Mouse (Mus musculus): ENCODE results near the gene Pcmt1.

The Pcmt1 gene

GRCm38 (mm10) chr10:7680731-7681301, at the start of gene Pcmt1, which contains the start of gene Lats1:
Pcmt1 (minus strand) TSS chr10:7681136.
Lats1 (plus strand) TSS chr10:7681214.
- DNase-seq (ENCODE audit: extremely low read depth, low read depth, low spot score) = no peak

- DNase-seq (ENCODE audit: extremely low read depth, low read depth, low spot score) = no peak
Observed at GRCm38 (mm10) chr10:7727011-7727410, 46.1 kb upstream of the Pcmt1 start.

GRCm38 (mm10) chr10:7726501-7726812, 45.5 kb upstream of the Pcmt1 start:
- DNase-seq (ENCODE audit: extremely low read depth, low read depth, low spot score) = no peak

GRCm38 (mm10) chr10:7725751-7726500, 45.0 kb upstream of the Pcmt1 start, which contains the start of gene Katna1:
Katna1 (plus strand) TSS chr10:7726000.
- peak; percentile 58 for DNase-seq (ENCODE audit: extremely low read depth, low read depth, low spot score)

GRCm38 (mm10) chr10:7715056-7715455, 34.1 kb upstream of the Pcmt1 start:
- DNase-seq (ENCODE audit: extremely low read depth, low read depth, low spot score) = no peak

- DNase-seq (ENCODE audit: extremely low read depth, low read depth, low spot score) = no peak
Observed at GRCm38 (mm10) chr10:7712506-7712905, 31.6 kb upstream of the Pcmt1 start.

GRCm38 (mm10) chr10:7710121-7710520, 29.2 kb upstream of the Pcmt1 start:
- no peak for DNase-seq (ENCODE audit: extremely low read depth, low read depth, low spot score)

- no peak for DNase-seq (ENCODE audit: extremely low read depth, low read depth, low spot score)
Observed at GRCm38 (mm10) chr10:7702586-7702985, 21.6 kb upstream of the Pcmt1 start.

GRCm38 (mm10) chr10:7700120-7700519, 19.2 kb upstream of the Pcmt1 start:
- DNase-seq (ENCODE audit: extremely low read depth, low read depth, low spot score) = no peak

GRCm38 (mm10) chr10:7695286-7695685, 14.3 kb upstream of the Pcmt1 start:
- DNase-seq (ENCODE audit: extremely low read depth, low read depth, low spot score) = no peak

GRCm38 (mm10) chr10:7686902-7687301, 6.0 kb upstream of the Pcmt1 start:
- no peak for DNase-seq (ENCODE audit: extremely low read depth, low read depth, low spot score)

GRCm38 (mm10) chr10:7682249-7682648, 1.3 kb upstream of the Pcmt1 start:
- no peak for DNase-seq (ENCODE audit: extremely low read depth, low read depth, low spot score)

GRCm38 (mm10) chr10:7681343-7682025, 548 bp upstream of the Pcmt1 start:
- DNase-seq (ENCODE audit: extremely low read depth, low read depth, low spot score) = no peak

GRCm38 (mm10) chr10:7673673-7674072, 7.3 kb downstream of the Pcmt1 start:
- DNase-seq (ENCODE audit: extremely low read depth, low read depth, low spot score) = no peak

- peak; percentile 43 for DNase-seq (ENCODE audit: extremely low read depth, low read depth, low spot score)
Observed at GRCm38 (mm10) chr10:7667342-7667802, 13.6 kb downstream of the Pcmt1 start, which contains the start of gene Nup43. Nup43 (plus strand) TSS chr10:7667503.

- DNase-seq (ENCODE audit: extremely low read depth, low read depth, low spot score) = no peak
Observed at GRCm38 (mm10) chr10:7664889-7665288, 16.0 kb downstream of the Pcmt1 start.

- peak; percentile 36 for DNase-seq (ENCODE audit: extremely low read depth, low read depth, low spot score)
Observed at GRCm38 (mm10) chr10:7664027-7664526, 16.9 kb downstream of the Pcmt1 start.

GRCm38 (mm10) chr10:7663159-7664026, 17.5 kb downstream of the Pcmt1 start:
- no peak for DNase-seq (ENCODE audit: extremely low read depth, low read depth, low spot score)

- no peak for DNase-seq (ENCODE audit: extremely low read depth, low read depth, low spot score)
Observed at GRCm38 (mm10) chr10:7662471-7663141, 18.3 kb downstream of the Pcmt1 start.

- no peak for DNase-seq (ENCODE audit: extremely low read depth, low read depth, low spot score)
Observed at GRCm38 (mm10) chr10:7651057-7651456, 29.9 kb downstream of the Pcmt1 start.
